Mouse (Mus musculus) stomach, postnatal 0 days (tissue): Measurements from ENCODE around the gene Gm42878. TPM values are rescaled to one million over a fixed set of nuclear protein-coding genes. Genes with fewer than 3 reads are reported as not detected.

ENCODE experiments used
- ATAC-seq: fragments of 200-750 bp; cut with Nextera tagmentation; 2 replicates; pipeline ENCODE4 v1.8.0; 2017; ENCODE audit not compliant: low FRiP score, low TSS enrichment
- DNase-seq: peaks from one replicate; pipeline ENCODE4 v3.0.0-alpha.2; 2016; ENCODE audit warnings: low spot score
- H3K27ac ChIP-seq: fragments of 300-500 bp; sonication (generic); replicated peaks from 2 replicates; pipeline ENCODE4 v1.5.1; 2014; ENCODE audit warnings: mild to moderate bottlenecking, control low read depth
- H3K27me3 ChIP-seq: fragments of 300-500 bp; sonication (generic); 2 replicates; pipeline ENCODE4 v1.6.1; 2014; ENCODE audit warnings: low read length; ENCODE audit not compliant: control insufficient read depth, insufficient read depth
- H3K36me3 ChIP-seq: fragments of 300-500 bp; sonication (generic); 2 replicates; pipeline ENCODE4 v1.6.1; 2014; ENCODE audit warnings: low read length, mixed read lengths; ENCODE audit not compliant: control insufficient read depth, insufficient read depth
- H3K4me1 ChIP-seq: fragments of 300-500 bp; sonication (generic); replicated peaks from 2 replicates; pipeline ENCODE4 v1.6.1; 2014; ENCODE audit warnings: antibody characterized with exemption; ENCODE audit not compliant: control insufficient read depth, insufficient read depth
- H3K4me2 ChIP-seq: fragments of 300-500 bp; sonication (generic); replicated peaks from 2 replicates; pipeline ENCODE4 v1.6.1; 2014; ENCODE audit warnings: low read depth, mild to moderate bottlenecking, control low read depth, moderate library complexity
- H3K4me3 ChIP-seq: fragments of 300-500 bp; sonication (generic); 2 replicates; pipeline ENCODE4 v1.5.1; 2014; ENCODE audit warnings: low read depth, low read length, control low read depth
- H3K9ac ChIP-seq: fragments of 300-500 bp; sonication (generic); 2 replicates; pipeline ENCODE4 v1.6.1; 2014; ENCODE audit warnings: mild to moderate bottlenecking, low read length, control low read depth, mixed read lengths
- H3K9me3 ChIP-seq: fragments of 300-500 bp; sonication (generic); 2 replicates; pipeline ENCODE4 v1.6.1; 2016; ENCODE audit warnings: low read length; ENCODE audit not compliant: control insufficient read depth
- CTCF ChIP-seq: IDR thresholded peaks from 2 replicates; pipeline ENCODE4 v1.5.1; 2016; ENCODE audit warnings: antibody characterized with exemption, low read depth, mild to moderate bottlenecking, moderate library complexity
- EP300 ChIP-seq: optimal IDR thresholded peaks from 2 replicates; pipeline ENCODE3; 2016; ENCODE audit warnings: antibody characterized with exemption
- WGBS: fragments of 180-500 bp; shearing (Covaris S2); extraction: QIAGEN DNeasy Blood & Tissue Kit; methylation state at CpG from one replicate; pipeline ENCODE4 v1.1.7; 2014; 5-methylcytosine and 5-hydroxymethylcytosine counted together
- polyA plus RNA-seq: library from polyadenylated mRNA; unstranded; fragments of >200 nt; fragmentation: Nextera tagmentation; extraction: Ambion mirVana; gene quantifications from 2 replicates; pipeline ENCODE4 v1.2.1, GENCODE M21; 2015

Gene Gm42878
- polyA plus RNA-seq, 1 experiment from 2014 or later, result not detected

- TF ChIP-seq EP300 (no peak), CTCF (no peak)
- H3K4me2 ChIP-seq, result no peak overlapping the region
- ATAC-seq (no peak), DNase-seq (no peak)
- H3K9me3 ChIP-seq, result no peaks in the 10 kb centered on the region
- WGBS, result 92% methylated on average over 3 of the region's 3 CpGs
- no peak overlapping the region for H3K27ac ChIP-seq
- no peak overlapping the region for H3K9ac ChIP-seq
- no peaks in the 10 kb centered on the region for H3K27me3 ChIP-seq
- no peak overlapping the region for H3K4me3 ChIP-seq
- no peaks in the 10 kb centered on the region for H3K36me3 ChIP-seq
- H3K4me1 ChIP-seq, result 0 out of 2 replicates have a peak, but pooled peaks cover 2% of the 10 kb centered on the region
Observed at GRCm38 (mm10) chr5:121547084-121547483, 1.8 kb upstream of the Gm42878 start.

GRCm38 (mm10) chr5:121546530-121546895, 1.2 kb upstream of the Gm42878 start:
- Histone ChIP-seq H3K9ac (peak overlapping the region; percentile 98), H3K36me3 (no peaks in the 10 kb centered on the region), H3K4me1 (0 out of 2 replicates have a peak, but pooled peaks cover 2% of the 10 kb centered on the region), H3K4me2 (peak overlapping the region; percentile 88), H3K9me3 (no peaks in the 10 kb centered on the region), H3K27me3 (no peaks in the 10 kb centered on the region), H3K4me3 (peak overlapping the region; percentile 93), H3K27ac (peak overlapping the region; percentile 95; the same call in 1 of the 2 replicates)
- no peak for TF ChIP-seq EP300
- TF ChIP-seq CTCF, result peak; percentile 83
- DNase-seq (peak; percentile 69), ATAC-seq (peak; percentile 55)
- 16% methylated on average over 6 of the region's 6 CpGs for WGBS

GRCm38 (mm10) chr5:121545793-121546529, 679 bp upstream of the Gm42878 start, which contains the start of gene Mapkapk5:
Gene Mapkapk5 (minus strand): TSS chr5:121545905.
- Histone ChIP-seq H3K4me1 (0 out of 2 replicates have a peak, but pooled peaks cover 2% of the 10 kb centered on the region), H3K9ac (peak within 1 kb of the TSS; percentile 98), H3K27ac (peak within 1 kb of the TSS; percentile 95), H3K4me2 (peak within 1 kb of the TSS; percentile 88), H3K9me3 (no peaks in the 10 kb centered on the region), H3K27me3 (no peaks in the 10 kb centered on the region), H3K36me3 (no peaks in the 10 kb centered on the region), H3K4me3 (peak within 1 kb of the TSS; percentile 93)
- TF ChIP-seq CTCF (no peak), EP300 (peak; percentile 24)
- 2% methylated on average over 55 of the region's 55 CpGs for WGBS
- ATAC-seq (peak; percentile 94), DNase-seq (peak; percentile 96)

- H3K4me2 ChIP-seq, result no peak overlapping the region
- TF ChIP-seq CTCF, result no peak
- TF ChIP-seq EP300, result no peak
- no peak for ATAC-seq
- 0 out of 2 replicates have a peak, but pooled peaks cover 2% of the 10 kb centered on the region for H3K4me1 ChIP-seq
- H3K27me3 ChIP-seq, result no peaks in the 10 kb centered on the region
- no peak overlapping the region for H3K4me3 ChIP-seq
- H3K9ac ChIP-seq, result no peak overlapping the region
- WGBS, result 75% methylated on average over 3 of the region's 3 CpGs
- no peaks in the 10 kb centered on the region for H3K9me3 ChIP-seq
- no peaks in the 10 kb centered on the region for H3K36me3 ChIP-seq
- no peak for DNase-seq
- no peak overlapping the region for H3K27ac ChIP-seq
Observed at GRCm38 (mm10) chr5:121543370-121543769, 1.9 kb downstream of the Gm42878 start.

- 74% methylated on average over 7 of the region's 7 CpGs for WGBS
- Histone ChIP-seq H3K4me1 (0 out of 2 replicates have a peak, but pooled peaks cover 2% of the 10 kb centered on the region), H3K4me2 (no peak overlapping the region), H3K36me3 (peaks cover 5% of the 10 kb centered on the region; the same call in 1 of the 2 replicates), H3K9me3 (no peaks in the 10 kb centered on the region), H3K27ac (no peak overlapping the region), H3K9ac (no peak overlapping the region), H3K27me3 (no peaks in the 10 kb centered on the region), H3K4me3 (no peak overlapping the region)
- DNase-seq (no peak), ATAC-seq (no peak)
- TF ChIP-seq CTCF (peak; percentile 51), EP300 (no peak)
Observed at GRCm38 (mm10) chr5:121541235-121541634, 4.0 kb downstream of the Gm42878 start.

GRCm38 (mm10) chr5:121540066-121540465, 5.2 kb downstream of the Gm42878 start:
- Histone ChIP-seq H3K4me3 (no peak overlapping the region), H3K27ac (no peak overlapping the region), H3K4me1 (0 out of 2 replicates have a peak, but pooled peaks cover 2% of the 10 kb centered on the region), H3K27me3 (no peaks in the 10 kb centered on the region), H3K9ac (no peak overlapping the region), H3K9me3 (no peaks in the 10 kb centered on the region), H3K4me2 (no peak overlapping the region), H3K36me3 (peaks cover 13% of the 10 kb centered on the region)
- no peak for DNase-seq
- no peak for TF ChIP-seq EP300
- TF ChIP-seq CTCF, result no peak
- 88% methylated on average over 5 of the region's 5 CpGs for WGBS
- ATAC-seq, result no peak
